In the genomic region with DNA sequence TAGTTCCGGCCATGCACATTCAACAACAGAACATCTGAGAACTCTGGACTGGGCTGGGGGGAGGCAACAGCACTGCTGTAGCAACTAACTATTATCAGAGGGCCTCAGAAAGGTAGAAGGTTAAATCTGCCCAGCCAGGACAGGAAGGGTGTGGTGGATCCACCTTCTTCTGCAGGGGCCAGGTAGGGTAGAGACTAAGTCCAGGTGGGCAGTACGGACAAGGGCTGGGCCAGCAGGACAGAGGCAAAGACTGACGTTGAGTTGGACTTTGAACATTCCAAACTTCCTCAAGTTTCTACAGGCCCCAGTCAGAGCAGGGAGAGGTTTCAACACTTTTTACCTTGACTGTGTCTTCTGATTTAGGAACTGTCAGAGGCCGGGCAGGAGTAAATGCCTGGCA, we compare ENCODE assay signal across 11 mouse cellular contexts. TPM values are rescaled to one million over a fixed set of nuclear protein-coding genes. Genes with fewer than 3 reads are reported as not detected.
DNase-seq lines count a peak whose midpoint lies in the region; ATAC-seq and TF ChIP-seq lines count a peak whose summit lies in the region.
"Had no signal": no experiment of that assay in that cellular context is flagged by ENCODE, and none has a peak within 500 bp of the region (broad histone marks: within the 10 kb centered on the region; RNA-seq: fewer than 3 reads in every experiment).

No protein-coding gene starts in this region.

- H3K4me1 ChIP-seq in heart, embryonic 13.5 days, result peaks cover 91% of the 10 kb centered on the region
- H3K4me1 ChIP-seq in E14TG2a.4 (replicated peaks; ENCODE audit: low read depth, low read length), result peaks cover 85% of the 10 kb centered on the region
- peaks cover 10% of the 10 kb centered on the region for H3K4me1 ChIP-seq in hindbrain, embryonic 16.5 days (ENCODE audit: control insufficient read depth, insufficient read depth, low read depth, low read length)
- H3K4me1 ChIP-seq in midbrain, embryonic 13.5 days (replicated peaks), result peaks cover 34% of the 10 kb centered on the region

- peak overlapping the region; percentile 88 for H3K9ac ChIP-seq in heart, embryonic 13.5 days
- no peak overlapping the region for H3K9ac ChIP-seq in hindbrain, embryonic 16.5 days (ENCODE audit: low read depth, low read length)
- no peak overlapping the region for H3K9ac ChIP-seq in midbrain, embryonic 13.5 days (replicated peaks)

- H3K4me3 ChIP-seq in heart, embryonic 13.5 days, result peak overlapping the region; percentile 71
- H3K4me3 ChIP-seq in E14TG2a.4 (replicated peaks; ENCODE audit: low read length), result 0 out of 2 replicates have a peak overlapping the region, but pooled peaks have one; percentile 82
- H3K4me3 ChIP-seq in hindbrain, embryonic 16.5 days (ENCODE audit: low read length), result peak overlapping the region; percentile 74
- no peak overlapping the region; the same call in 1 of the 2 replicates for H3K4me3 ChIP-seq in midbrain, embryonic 13.5 days (replicated peaks)

- no peak for TF ChIP-seq CTCF in E14TG2a.4 (conservative IDR thresholded peaks at IDR 0.05; ENCODE audit: low read length)

- no peak for ATAC-seq in heart, embryonic 13.5 days (ENCODE audit: extremely low read depth, insufficient number of reproducible peaks, low FRiP score, low TSS enrichment)
- no peak for ATAC-seq in hindbrain, embryonic 16.5 days
- ATAC-seq in midbrain, embryonic 13.5 days, result no peak

- no peak for DNase-seq in heart, postnatal 14 days
- no peak for DNase-seq in urinary bladder, postnatal 14 days (ENCODE audit: low spot score)
- DNase-seq in adrenal gland, adult 18-20 months (ENCODE audit: low spot score in 2 of 2), result no peak
- no peak for DNase-seq in gastrocnemius, adult 18-20 months (ENCODE audit: low spot score)
- DNase-seq: adrenal gland, postnatal 25 days; right cerebral cortex, postnatal 25 days had no signal

- 63% methylated on average over 4 of the region's 4 CpGs for WGBS in heart, embryonic 13.5 days
- 77% methylated on average over 4 of the region's 4 CpGs for WGBS in hindbrain, embryonic 16.5 days
- 86% methylated on average over 4 of the region's 4 CpGs for WGBS in midbrain, embryonic 13.5 days

- H3K36me3 ChIP-seq in heart, embryonic 13.5 days, result no peaks in the 10 kb centered on the region
- H3K36me3 ChIP-seq in E14TG2a.4 (ENCODE audit: insufficient read depth, low read length), result no peaks in the 10 kb centered on the region
- H3K36me3 ChIP-seq in hindbrain, embryonic 16.5 days (ENCODE audit: control insufficient read depth, insufficient read depth, low read length), result no peaks in the 10 kb centered on the region
- H3K36me3 ChIP-seq in midbrain, embryonic 13.5 days, result no peaks in the 10 kb centered on the region

- intact Hi-C loops in heart, postnatal 14 days (cut with DNase I), result no loop called here

- H3K4me2 ChIP-seq in heart, embryonic 13.5 days, result peak overlapping the region; percentile 77
- peak overlapping the region; percentile 80 for H3K4me2 ChIP-seq in hindbrain, embryonic 16.5 days (ENCODE audit: low read length)
- H3K4me2 ChIP-seq in midbrain, embryonic 13.5 days (replicated peaks), result peak overlapping the region; percentile 81

- H3K27me3 ChIP-seq in heart, embryonic 13.5 days (replicated peaks), result peaks cover 37% of the 10 kb centered on the region
- peaks cover 80% of the 10 kb centered on the region for H3K27me3 ChIP-seq in E14TG2a.4 (ENCODE audit: insufficient read depth, low read length)
- peaks cover 7% of the 10 kb centered on the region for H3K27me3 ChIP-seq in hindbrain, embryonic 16.5 days (replicated peaks; ENCODE audit: control insufficient read depth, insufficient read depth, low read length)
- H3K27me3 ChIP-seq in midbrain, embryonic 13.5 days, result peaks cover 58% of the 10 kb centered on the region

- H3K9me3 ChIP-seq in heart, embryonic 13.5 days, result no peaks in the 10 kb centered on the region
- H3K9me3 ChIP-seq in E14TG2a.4 (ENCODE audit: low read length), result no peaks in the 10 kb centered on the region
- no peaks in the 10 kb centered on the region for H3K9me3 ChIP-seq in hindbrain, embryonic 16.5 days (ENCODE audit: control insufficient read depth, low read length)
- H3K9me3 ChIP-seq in midbrain, embryonic 13.5 days, result no peaks in the 10 kb centered on the region

- H3K27ac ChIP-seq in heart, embryonic 13.5 days (replicated peaks), result peak overlapping the region; percentile 80; the same call in 1 of the 2 replicates
- no peak overlapping the region for H3K27ac ChIP-seq in hindbrain, embryonic 16.5 days (ENCODE audit: low read depth, low read length)
- H3K27ac ChIP-seq in midbrain, embryonic 13.5 days, result no peak overlapping the region

RNA-seq across cellular contexts. Expression of gene Itga3, which starts 1.9 kb away (rescaled TPM):
- 10.2 and 12.2 TPM in 2 replicates for polyA plus RNA-seq in heart, embryonic 13.5 days (2015; fragmentation: Nextera tagmentation; extraction: Ambion mirVana)
- 10 to 100 TPM; 13.5 to 15.6 TPM for total RNA-seq in heart, postnatal 14 days (2021)
- polyA plus RNA-seq in hindbrain, embryonic 16.5 days (2015; fragmentation: Nextera tagmentation; extraction: Ambion mirVana), result 16.7 and 19.3 TPM in 2 replicates
- polyA plus RNA-seq in midbrain, embryonic 13.5 days (2015; fragmentation: Nextera tagmentation; extraction: Ambion mirVana), result 6.6 and 8.8 TPM in 2 replicates
- total RNA-seq in adrenal gland, adult 18-20 months (2021), result 10 to 100 TPM; 33.9 to 44.6 TPM
- 1 to 10 TPM; 4.7 to 5.0 TPM for total RNA-seq in gastrocnemius, adult 18-20 months (2021)

RNA-seq across cellular contexts. Expression of gene Pdk2, which starts 33.5 kb away (rescaled TPM):
- 77.9 and 81.1 TPM in 2 replicates for polyA plus RNA-seq in heart, embryonic 13.5 days (2015; fragmentation: Nextera tagmentation; extraction: Ambion mirVana)
- total RNA-seq in heart, postnatal 14 days (2021), result 100 to 1,000 TPM; 297 to 326 TPM
- 34.6 and 42.1 TPM in 2 replicates for polyA plus RNA-seq in hindbrain, embryonic 16.5 days (2015; fragmentation: Nextera tagmentation; extraction: Ambion mirVana)
- 21.4 and 24.7 TPM in 2 replicates for polyA plus RNA-seq in midbrain, embryonic 13.5 days (2015; fragmentation: Nextera tagmentation; extraction: Ambion mirVana)
- total RNA-seq in adrenal gland, adult 18-20 months (2021), result 100 to 1,000 TPM in 1 of 2 experiments, 10 to 100 TPM in 1; 84.1 to 111 TPM
- total RNA-seq in gastrocnemius, adult 18-20 months (2021), result 100 to 1,000 TPM; 514 to 515 TPM

RNA-seq across cellular contexts. Expression of gene Dlx3, which starts 45.2 kb away (rescaled TPM):
- polyA plus RNA-seq in heart, embryonic 13.5 days (2015; fragmentation: Nextera tagmentation; extraction: Ambion mirVana), result 0.17 TPM in 1 of 2 replicates, not detected in the other
- total RNA-seq in heart, postnatal 14 days (2021), result not detected
- 0.19 and 0.32 TPM in 2 replicates for polyA plus RNA-seq in hindbrain, embryonic 16.5 days (2015; fragmentation: Nextera tagmentation; extraction: Ambion mirVana)
- 0.27 and 0.30 TPM in 2 replicates for polyA plus RNA-seq in midbrain, embryonic 13.5 days (2015; fragmentation: Nextera tagmentation; extraction: Ambion mirVana)
- not detected for total RNA-seq in adrenal gland, adult 18-20 months (2021)
- total RNA-seq in gastrocnemius, adult 18-20 months (2021), result not detected
- total RNA-seq: adrenal gland, postnatal 25 days; common myeloid progenitor, adult 5-6 weeks had no signal
